Mouse (Mus musculus): ENCODE measurements around the gene Kxd1. TPM values are rescaled to one million over a fixed set of nuclear protein-coding genes. Genes with fewer than 3 reads are reported as not detected.
A peak's percentile ranks its signal among the peaks of the same experiment; 100 is the strongest.

Gene Kxd1
- total and polyA plus RNA-seq, 3 experiments, result 47.5 to 180 (median 49.9) TPM

GRCm38 (mm10) chr8:70528182-70528797 lies 534 bp upstream of the Kxd1 start:
- ATAC-seq (ENCODE audit: extremely low read depth, insufficient number of reproducible peaks, low FRiP score, poor library complexity, severe bottlenecking), result no peak
- Histone ChIP-seq H3K9me3 (replicated peaks) (no peaks in the 10 kb centered on the region), H3K4me3 (ENCODE audit: low read depth, low read length) (peak overlapping the region; percentile 81), H3K27me3 (ENCODE audit: insufficient read depth, low read length) (no peaks in the 10 kb centered on the region), H3K36me3 (replicated peaks) (peaks cover 47% of the 10 kb centered on the region), H3K4me1 (ENCODE audit: insufficient read depth, low read depth, low read length) (peaks cover 73% of the 10 kb centered on the region)
- TF ChIP-seq TAL1 (conservative IDR thresholded peaks at IDR 0.05; ENCODE audit: low read depth, low read length) (no peak), CTCF (IDR thresholded peaks at IDR 0.05; ENCODE audit: low read depth, low read length) (no peak), GATA1 (IDR thresholded peaks at IDR 0.05; ENCODE audit: borderline replicate concordance, low read length) (no peak), GATA2 (IDR thresholded peaks at IDR 0.05; ENCODE audit: borderline replicate concordance, low read depth, low read length) (no peak), POLR2AphosphoS5 (IDR thresholded peaks at IDR 0.05; ENCODE audit: insufficient replicate concordance, low read depth, low read length) (no peak)
- DNase-seq (ENCODE audit: low spot score), result no peak

GRCm38 (mm10) chr8:70527111-70527511 lies 645 bp downstream of the Kxd1 start:
- Histone ChIP-seq H3K36me3 (replicated peaks) (peaks cover 37% of the 10 kb centered on the region), H3K4me1 (ENCODE audit: insufficient read depth, low read depth, low read length) (peaks cover 66% of the 10 kb centered on the region), H3K27me3 (ENCODE audit: insufficient read depth, low read length) (no peaks in the 10 kb centered on the region), H3K9me3 (replicated peaks) (no peaks in the 10 kb centered on the region), H3K4me3 (ENCODE audit: low read depth, low read length) (peak overlapping the region; percentile 81)
- TF ChIP-seq CTCF (IDR thresholded peaks at IDR 0.05; ENCODE audit: low read depth, low read length) (no peak), TAL1 (conservative IDR thresholded peaks at IDR 0.05; ENCODE audit: low read depth, low read length) (no peak), GATA1 (IDR thresholded peaks at IDR 0.05; ENCODE audit: borderline replicate concordance, low read length) (no peak), POLR2AphosphoS5 (IDR thresholded peaks at IDR 0.05; ENCODE audit: insufficient replicate concordance, low read depth, low read length) (no peak), GATA2 (IDR thresholded peaks at IDR 0.05; ENCODE audit: borderline replicate concordance, low read depth, low read length) (no peak)
- DNase-seq (ENCODE audit: low spot score) (no peak), ATAC-seq (ENCODE audit: extremely low read depth, insufficient number of reproducible peaks, low FRiP score, poor library complexity, severe bottlenecking) (no peak)

- Histone ChIP-seq H3K36me3 (replicated peaks) (peaks cover 38% of the 10 kb centered on the region), H3K4me3 (ENCODE audit: low read depth, low read length) (peak overlapping the region; percentile 89), H3K4me1 (ENCODE audit: insufficient read depth, low read depth, low read length) (peaks cover 59% of the 10 kb centered on the region), H3K9me3 (replicated peaks) (no peaks in the 10 kb centered on the region), H3K27me3 (ENCODE audit: insufficient read depth, low read length) (no peaks in the 10 kb centered on the region)
- TF ChIP-seq POLR2AphosphoS5 (IDR thresholded peaks at IDR 0.05; ENCODE audit: insufficient replicate concordance, low read depth, low read length) (no peak), GATA1 (IDR thresholded peaks at IDR 0.05; ENCODE audit: borderline replicate concordance, low read length) (no peak), TAL1 (conservative IDR thresholded peaks at IDR 0.05; ENCODE audit: low read depth, low read length) (no peak), GATA2 (IDR thresholded peaks at IDR 0.05; ENCODE audit: borderline replicate concordance, low read depth, low read length) (no peak), CTCF (IDR thresholded peaks at IDR 0.05; ENCODE audit: low read depth, low read length) (peak; percentile 30; the same call in 1 of the 2 replicates)
- DNase-seq (ENCODE audit: low spot score), result peak; percentile 87
- peak; percentile 81 for ATAC-seq (ENCODE audit: extremely low read depth, insufficient number of reproducible peaks, low FRiP score, poor library complexity, severe bottlenecking)
Observed at GRCm38 (mm10) chr8:70522592-70523403, 5.0 kb downstream of the Kxd1 start.

GRCm38 (mm10) chr8:70519606-70520005 lies 8.2 kb downstream of the Kxd1 start:
- DNase-seq (ENCODE audit: low spot score), result no peak
- H3K36me3 ChIP-seq (replicated peaks), result peaks cover 62% of the 10 kb centered on the region
- TF ChIP-seq TAL1 (conservative IDR thresholded peaks at IDR 0.05; ENCODE audit: low read depth, low read length) (no peak), GATA2 (IDR thresholded peaks at IDR 0.05; ENCODE audit: borderline replicate concordance, low read depth, low read length) (no peak), POLR2AphosphoS5 (IDR thresholded peaks at IDR 0.05; ENCODE audit: insufficient replicate concordance, low read depth, low read length) (no peak), CTCF (IDR thresholded peaks at IDR 0.05; ENCODE audit: low read depth, low read length) (no peak), GATA1 (IDR thresholded peaks at IDR 0.05; ENCODE audit: borderline replicate concordance, low read length) (no peak)
- no peak overlapping the region for H3K4me3 ChIP-seq (ENCODE audit: low read depth, low read length)
- ATAC-seq (ENCODE audit: extremely low read depth, insufficient number of reproducible peaks, low FRiP score, poor library complexity, severe bottlenecking), result no peak
- H3K9me3 ChIP-seq (replicated peaks), result no peaks in the 10 kb centered on the region
- no peaks in the 10 kb centered on the region for H3K27me3 ChIP-seq (ENCODE audit: insufficient read depth, low read length)
- H3K4me1 ChIP-seq (ENCODE audit: insufficient read depth, low read depth, low read length), result peaks cover 65% of the 10 kb centered on the region

GRCm38 (mm10) chr8:70519043-70519442 lies 8.7 kb downstream of the Kxd1 start:
- no peak overlapping the region for H3K4me3 ChIP-seq (ENCODE audit: low read depth, low read length)
- ATAC-seq (ENCODE audit: extremely low read depth, insufficient number of reproducible peaks, low FRiP score, poor library complexity, severe bottlenecking) (no peak), DNase-seq (ENCODE audit: low spot score) (no peak)
- H3K27me3 ChIP-seq (ENCODE audit: insufficient read depth, low read length), result no peaks in the 10 kb centered on the region
- TF ChIP-seq TAL1 (conservative IDR thresholded peaks at IDR 0.05; ENCODE audit: low read depth, low read length), result no peak
- no peak for TF ChIP-seq POLR2AphosphoS5 (IDR thresholded peaks at IDR 0.05; ENCODE audit: insufficient replicate concordance, low read depth, low read length)
- no peak for TF ChIP-seq CTCF (IDR thresholded peaks at IDR 0.05; ENCODE audit: low read depth, low read length)
- H3K36me3 ChIP-seq (replicated peaks), result peaks cover 68% of the 10 kb centered on the region
- H3K9me3 ChIP-seq (replicated peaks), result no peaks in the 10 kb centered on the region
- H3K4me1 ChIP-seq (ENCODE audit: insufficient read depth, low read depth, low read length), result peaks cover 64% of the 10 kb centered on the region

GRCm38 (mm10) chr8:70517940-70518643 lies 9.7 kb downstream of the Kxd1 start:
- ATAC-seq (ENCODE audit: extremely low read depth, insufficient number of reproducible peaks, low FRiP score, poor library complexity, severe bottlenecking) (no peak; the same call in 1 of the 2 replicates), DNase-seq (ENCODE audit: low spot score) (no peak)
- Histone ChIP-seq H3K4me1 (ENCODE audit: insufficient read depth, low read depth, low read length) (peaks cover 65% of the 10 kb centered on the region), H3K36me3 (replicated peaks) (peaks cover 77% of the 10 kb centered on the region), H3K27me3 (ENCODE audit: insufficient read depth, low read length) (no peaks in the 10 kb centered on the region), H3K9me3 (replicated peaks) (no peaks in the 10 kb centered on the region), H3K4me3 (ENCODE audit: low read depth, low read length) (no peak overlapping the region)
- no peak for TF ChIP-seq CTCF (IDR thresholded peaks at IDR 0.05; ENCODE audit: low read depth, low read length)
- TF ChIP-seq TAL1 (conservative IDR thresholded peaks at IDR 0.05; ENCODE audit: low read depth, low read length), result no peak
- TF ChIP-seq GATA1 (IDR thresholded peaks at IDR 0.05; ENCODE audit: borderline replicate concordance, low read length), result no peak

Data from G1E (cell line).